Mouse (Mus musculus) neural tube, embryonic 14.5 days (tissue): Measurements from ENCODE around the gene Clcnka. TPM values are rescaled to one million over a fixed set of nuclear protein-coding genes. Genes with fewer than 3 reads are reported as not detected.

Experiments used
- ATAC-seq: fragments of 200-750 bp; cut with Nextera tagmentation; 2 replicates; pipeline ENCODE4 v1.8.0; 2017; ENCODE audit warnings: low read depth, mild to moderate bottlenecking, moderate TSS enrichment, moderate library complexity
- H3K27ac ChIP-seq: fragments of 300-500 bp; sonication (generic); 2 replicates; pipeline ENCODE4 v1.5.1; 2014; ENCODE audit warnings: low read depth, mild to moderate bottlenecking, control low read depth, low read length, moderate library complexity, mixed read lengths
- H3K27me3 ChIP-seq: fragments of 300-500 bp; sonication (generic); 2 replicates; pipeline ENCODE4 v1.6.1; 2014; ENCODE audit warnings: low read length; ENCODE audit not compliant: control insufficient read depth, insufficient read depth
- H3K36me3 ChIP-seq: fragments of 300-500 bp; sonication (generic); 2 replicates; pipeline ENCODE4 v1.6.1; 2014; ENCODE audit warnings: low read length, mixed read lengths; ENCODE audit not compliant: control insufficient read depth, insufficient read depth
- H3K4me1 ChIP-seq: fragments of 300-500 bp; sonication (generic); 2 replicates; pipeline ENCODE4 v1.6.1; 2014; ENCODE audit warnings: low read length; ENCODE audit not compliant: control insufficient read depth, insufficient read depth
- H3K4me2 ChIP-seq: fragments of 300-500 bp; sonication (generic); 2 replicates; pipeline ENCODE4 v1.6.1; 2014; ENCODE audit warnings: mild to moderate bottlenecking, low read depth, low read length, control low read depth
- H3K4me3 ChIP-seq: fragments of 300-500 bp; sonication (generic); 2 replicates; pipeline ENCODE4 v1.5.1; 2014; ENCODE audit warnings: low read depth, low read length, control low read depth, mixed read lengths
- H3K9ac ChIP-seq: fragments of 300-500 bp; sonication (generic); replicated peaks from 2 replicates; pipeline ENCODE4 v1.6.1; 2014; ENCODE audit warnings: low read depth, mild to moderate bottlenecking, control low read depth, low read length, mixed read lengths
- H3K9me3 ChIP-seq: fragments of 300-500 bp; sonication (generic); 2 replicates; pipeline ENCODE4 v1.6.1; 2016; ENCODE audit warnings: low read length; ENCODE audit not compliant: control insufficient read depth
- WGBS: fragments of 180-500 bp; shearing (Covaris S2); extraction: QIAGEN DNeasy Blood & Tissue Kit; methylation state at CpG from one replicate; pipeline ENCODE4 v1.1.7; 2014; 5-methylcytosine and 5-hydroxymethylcytosine counted together
- polyA plus RNA-seq: library from polyadenylated mRNA; unstranded; fragments of >200 nt; fragmentation: Nextera tagmentation; extraction: Ambion mirVana; gene quantifications from 2 replicates; pipeline ENCODE4 v1.2.1, GENCODE M21; 2014

Gene Clcnka
- polyA plus RNA-seq, 1 experiment from 2014 or later, result 0.33 TPM

DNA sequence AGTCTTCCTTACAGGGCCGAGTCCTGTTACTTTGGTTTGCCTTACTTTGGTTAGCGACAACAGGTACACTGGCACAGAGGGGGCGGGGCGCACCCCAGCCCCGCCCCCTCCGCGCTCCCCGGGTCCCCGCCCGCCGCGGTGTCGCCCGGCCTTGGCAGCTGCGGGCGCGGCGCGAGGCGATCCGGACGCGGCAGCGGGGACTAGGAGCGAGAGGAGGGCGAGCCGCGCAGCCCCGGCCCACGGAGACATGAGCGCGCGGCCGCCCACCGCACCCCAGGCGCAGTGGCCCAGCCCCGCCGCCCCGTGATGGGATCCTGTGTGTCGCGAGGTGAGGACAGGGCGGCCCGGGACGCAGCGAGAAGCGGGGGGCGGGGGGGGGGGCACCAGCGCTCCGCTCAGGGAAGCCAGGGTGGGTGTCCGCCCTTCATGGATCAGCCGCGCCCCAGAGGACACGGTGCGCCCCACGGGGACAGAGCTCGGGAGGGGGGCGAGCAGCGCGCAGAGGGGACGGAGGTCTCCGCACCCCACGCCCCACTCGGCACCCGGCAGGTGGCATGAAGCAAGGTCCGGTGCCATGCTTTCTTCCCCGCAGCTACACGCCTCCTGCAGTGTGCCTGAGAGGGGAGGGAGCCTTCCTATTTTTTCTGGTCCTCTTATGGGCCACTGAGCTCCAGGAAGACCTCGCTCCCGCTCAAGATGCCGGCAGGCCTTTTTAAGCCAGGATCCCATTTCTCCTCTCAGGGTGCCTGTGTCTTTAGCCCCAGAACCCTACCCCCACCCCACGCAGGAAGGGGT is 30.3 kb downstream of the Clcnka start, which contains the start of gene Fam131c:
Fam131c (plus strand) TSS at position 224 of the 795 bp plus-strand sequence.
- under 1% methylated on average over 59 of the region's 71 CpGs for WGBS
- peak; percentile 50 for ATAC-seq
- H3K4me1 ChIP-seq, result no peaks in the 10 kb centered on the region
- no peaks in the 10 kb centered on the region for H3K9me3 ChIP-seq
- H3K36me3 ChIP-seq, result no peaks in the 10 kb centered on the region
- H3K9ac ChIP-seq, result peak within 1 kb of the TSS; percentile 73
- H3K4me2 ChIP-seq, result peak within 1 kb of the TSS; percentile 91
- peak within 1 kb of the TSS; percentile 56 for H3K4me3 ChIP-seq
- no peak within 1 kb of the TSS for H3K27ac ChIP-seq
- peaks cover 2% of the 10 kb centered on the region; the same call in 1 of the 2 replicates for H3K27me3 ChIP-seq

DNA sequence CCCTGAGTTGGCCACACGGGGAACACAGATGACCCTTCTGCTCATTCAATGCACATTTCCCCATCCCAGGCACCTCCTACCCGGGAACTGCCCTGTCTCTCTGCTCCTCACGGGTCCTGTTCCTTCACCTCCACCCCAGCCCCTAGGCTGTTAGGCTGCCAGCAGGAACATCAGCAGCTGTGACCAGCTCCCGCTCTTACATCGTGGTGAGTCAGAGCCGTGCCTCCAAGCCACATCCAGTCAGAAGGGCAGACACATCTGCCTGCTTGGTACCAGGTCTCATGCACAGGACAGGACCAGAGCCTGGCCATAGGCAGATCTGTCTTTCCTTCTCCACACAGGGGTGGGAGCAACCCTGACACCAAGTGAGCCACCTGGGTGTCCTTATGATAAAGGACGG is 32.6 kb downstream of the Clcnka start:
- H3K4me3 ChIP-seq, result no peak overlapping the region
- H3K27me3 ChIP-seq, result peaks cover 2% of the 10 kb centered on the region; the same call in 1 of the 2 replicates
- no peaks in the 10 kb centered on the region for H3K4me1 ChIP-seq
- no peaks in the 10 kb centered on the region for H3K9me3 ChIP-seq
- H3K4me2 ChIP-seq, result no peak overlapping the region
- 53% methylated on average over 7 of the region's 7 CpGs for WGBS
- no peak for ATAC-seq
- no peak overlapping the region for H3K9ac ChIP-seq
- H3K27ac ChIP-seq, result no peak overlapping the region
- no peaks in the 10 kb centered on the region for H3K36me3 ChIP-seq

DNA sequence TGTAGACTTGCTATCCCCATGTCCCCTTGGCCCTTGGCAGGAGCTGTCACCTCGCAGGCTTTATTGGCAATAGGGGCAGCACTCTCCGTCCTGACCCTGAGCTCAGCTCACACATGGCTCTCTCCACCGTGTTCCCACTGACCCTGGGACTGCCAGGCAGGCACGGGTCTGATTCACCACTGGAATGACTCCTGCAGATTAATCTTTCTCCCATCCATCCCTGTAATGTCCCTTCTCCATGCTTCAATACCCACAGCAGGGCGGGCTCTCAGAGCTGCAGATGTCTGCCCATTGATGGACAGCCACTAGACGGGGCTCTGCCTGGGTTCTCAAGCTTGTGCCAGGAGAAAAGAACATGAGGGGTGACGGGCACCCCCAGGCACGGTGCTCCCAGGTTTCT is 33.4 kb downstream of the Clcnka start:
- H3K4me1 ChIP-seq, result no peaks in the 10 kb centered on the region
- no peak for ATAC-seq
- WGBS, result 56% methylated on average over 8 of the region's 8 CpGs
- no peaks in the 10 kb centered on the region for H3K36me3 ChIP-seq
- no peaks in the 10 kb centered on the region for H3K9me3 ChIP-seq
- H3K27me3 ChIP-seq, result peaks cover 2% of the 10 kb centered on the region; the same call in 1 of the 2 replicates
- H3K4me3 ChIP-seq, result no peak overlapping the region
- H3K27ac ChIP-seq, result no peak overlapping the region
- no peak overlapping the region for H3K9ac ChIP-seq
- H3K4me2 ChIP-seq, result no peak overlapping the region

DNA sequence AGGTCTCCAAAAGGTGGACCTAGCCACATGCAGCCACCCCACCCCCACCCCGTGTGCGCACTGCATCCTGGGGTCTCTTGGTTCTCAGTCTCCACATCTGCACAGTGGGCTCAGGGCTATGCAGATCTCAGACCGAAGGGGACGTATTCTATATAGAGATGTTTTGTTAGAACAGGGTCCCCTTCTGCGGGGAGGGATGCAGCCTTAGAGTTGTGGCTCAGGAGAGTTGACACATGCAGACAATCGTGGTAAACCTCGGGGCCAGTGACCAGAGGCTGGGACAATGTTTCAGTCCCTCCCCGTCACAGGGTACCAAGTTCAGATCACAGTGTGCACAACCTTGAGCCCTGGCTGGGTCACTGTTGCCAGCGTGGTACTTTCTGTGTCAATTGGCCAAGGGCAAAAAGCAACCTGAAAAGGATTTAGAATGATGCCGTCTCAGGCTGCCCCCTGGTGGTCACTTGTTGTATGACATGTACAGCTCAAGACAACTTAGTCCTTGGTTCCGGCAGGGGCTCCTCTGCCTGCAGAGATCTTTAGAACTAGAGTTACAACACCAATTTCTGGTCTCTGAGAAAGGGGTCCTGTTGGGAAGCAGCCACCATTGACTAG is 35.5 kb downstream of the Clcnka start:
- no peaks in the 10 kb centered on the region for H3K4me1 ChIP-seq
- H3K9ac ChIP-seq, result 0 out of 2 replicates have a peak overlapping the region, but pooled peaks have one; percentile 16
- WGBS, result 32% methylated on average over 11 of the region's 11 CpGs
- H3K36me3 ChIP-seq, result no peaks in the 10 kb centered on the region
- no peak overlapping the region for H3K4me3 ChIP-seq
- no peaks in the 10 kb centered on the region for H3K9me3 ChIP-seq
- H3K27ac ChIP-seq, result no peak overlapping the region
- H3K4me2 ChIP-seq, result no peak overlapping the region
- ATAC-seq, result peak; percentile 23; the same call in 1 of the 2 replicates
- H3K27me3 ChIP-seq, result peaks cover 2% of the 10 kb centered on the region; the same call in 1 of the 2 replicates

DNA sequence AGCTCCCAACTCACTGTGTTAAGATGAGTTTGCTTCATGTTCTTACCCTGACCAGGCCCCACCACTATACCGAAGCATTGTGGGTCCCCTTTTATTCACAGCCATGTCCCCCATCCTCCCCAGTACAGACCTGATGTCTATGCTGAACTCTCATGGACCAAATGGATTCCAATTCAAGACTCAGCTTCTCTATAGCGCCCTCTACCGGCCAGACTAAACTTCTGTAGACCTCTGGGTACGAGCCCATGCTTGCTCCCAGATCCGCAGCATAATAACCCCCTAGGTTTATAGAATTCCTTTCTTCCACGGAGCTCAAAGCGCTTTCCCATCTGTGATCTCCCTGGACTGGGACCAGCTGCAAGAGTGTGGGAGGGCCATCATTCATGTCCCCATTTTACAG is 37.7 kb downstream of the Clcnka start:
- H3K9me3 ChIP-seq, result no peaks in the 10 kb centered on the region
- no peak overlapping the region for H3K9ac ChIP-seq
- 36% methylated on average over 7 of the region's 7 CpGs for WGBS
- no peaks in the 10 kb centered on the region for H3K4me1 ChIP-seq
- H3K27me3 ChIP-seq, result no peaks in the 10 kb centered on the region
- H3K27ac ChIP-seq, result no peak overlapping the region
- no peak overlapping the region for H3K4me2 ChIP-seq
- no peak for ATAC-seq
- no peak overlapping the region for H3K4me3 ChIP-seq
- H3K36me3 ChIP-seq, result no peaks in the 10 kb centered on the region

DNA sequence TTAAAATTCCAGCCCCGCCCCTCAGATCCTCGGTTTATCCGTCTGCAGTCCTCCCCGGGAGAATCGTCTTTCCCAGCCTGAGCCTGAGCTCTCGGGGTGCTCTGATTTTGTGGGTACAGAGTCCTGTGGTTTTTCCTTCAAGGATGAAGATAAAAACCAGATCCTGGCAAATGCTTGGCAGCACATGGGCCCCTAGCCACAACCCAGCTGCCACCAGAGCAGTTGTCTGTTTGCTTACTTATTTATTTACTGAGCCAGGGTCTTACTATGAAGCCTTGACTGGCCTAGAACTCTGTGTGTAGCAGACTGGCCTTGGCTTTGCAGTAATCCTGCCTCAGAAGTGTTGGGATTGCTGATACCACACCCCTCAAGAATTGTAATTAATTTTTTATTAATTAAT is 39.3 kb downstream of the Clcnka start:
- 90% methylated on average over 6 of the region's 6 CpGs for WGBS
- Histone ChIP-seq H3K4me3 (no peak overlapping the region), H3K9ac (no peak overlapping the region)

DNA sequence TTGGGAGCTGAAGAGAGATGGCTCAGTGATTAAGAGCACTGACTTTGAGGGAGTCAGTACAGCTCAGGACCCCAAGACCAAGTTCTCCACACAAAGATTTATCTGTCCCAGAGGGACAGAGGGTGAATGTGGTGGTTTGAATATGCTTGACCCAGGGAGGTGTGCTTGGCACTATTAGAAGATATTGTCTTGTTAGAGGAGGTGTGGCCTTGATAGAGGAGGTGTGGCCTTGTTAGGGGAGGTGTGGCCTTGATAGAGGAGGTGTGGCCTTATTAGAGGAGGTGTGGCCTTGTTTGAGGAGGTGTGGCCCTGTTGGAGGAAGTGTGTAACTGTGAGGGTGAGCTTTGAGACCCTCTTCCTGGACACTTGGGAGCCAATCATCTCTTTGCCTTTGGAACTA is 40.7 kb downstream of the Clcnka start:
- Histone ChIP-seq H3K4me3 (no peak overlapping the region), H3K9me3 (no peaks in the 10 kb centered on the region), H3K9ac (no peak overlapping the region), H3K4me2 (no peak overlapping the region), H3K36me3 (no peaks in the 10 kb centered on the region), H3K27me3 (no peaks in the 10 kb centered on the region), H3K27ac (no peak overlapping the region), H3K4me1 (no peaks in the 10 kb centered on the region)
- ATAC-seq, result no peak

More for the DNA sequence above, 39.3 kb downstream of the Clcnka start:
- H3K4me2 ChIP-seq, result no peak overlapping the region
- H3K36me3 ChIP-seq, result no peaks in the 10 kb centered on the region
- ATAC-seq, result no peak
- no peaks in the 10 kb centered on the region for H3K9me3 ChIP-seq
- H3K27me3 ChIP-seq, result no peaks in the 10 kb centered on the region
- H3K27ac ChIP-seq, result no peak overlapping the region
- H3K4me1 ChIP-seq, result no peaks in the 10 kb centered on the region

DNA sequence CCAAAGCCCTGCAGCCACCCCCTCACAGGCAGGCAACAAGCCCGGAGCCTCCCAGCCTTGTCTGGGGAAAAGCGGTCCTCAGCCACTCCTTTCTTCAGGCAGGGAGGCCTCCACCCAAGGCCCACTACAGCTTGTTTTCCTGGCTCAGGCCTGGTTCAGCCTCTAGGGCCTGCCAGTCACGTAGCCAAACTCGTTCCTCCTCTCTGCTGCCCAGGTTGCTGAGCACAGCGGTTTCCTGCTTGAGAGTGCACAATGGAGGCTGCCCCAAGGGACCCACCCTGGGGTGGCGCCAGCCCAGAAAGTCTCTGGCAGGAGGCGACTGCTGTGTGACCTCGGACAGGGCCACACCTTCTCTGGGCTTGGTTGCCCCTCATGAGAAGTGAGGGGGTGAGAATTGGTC is 44.7 kb downstream of the Clcnka start:
- WGBS, result 72% methylated on average over 8 of the region's 8 CpGs

DNA sequence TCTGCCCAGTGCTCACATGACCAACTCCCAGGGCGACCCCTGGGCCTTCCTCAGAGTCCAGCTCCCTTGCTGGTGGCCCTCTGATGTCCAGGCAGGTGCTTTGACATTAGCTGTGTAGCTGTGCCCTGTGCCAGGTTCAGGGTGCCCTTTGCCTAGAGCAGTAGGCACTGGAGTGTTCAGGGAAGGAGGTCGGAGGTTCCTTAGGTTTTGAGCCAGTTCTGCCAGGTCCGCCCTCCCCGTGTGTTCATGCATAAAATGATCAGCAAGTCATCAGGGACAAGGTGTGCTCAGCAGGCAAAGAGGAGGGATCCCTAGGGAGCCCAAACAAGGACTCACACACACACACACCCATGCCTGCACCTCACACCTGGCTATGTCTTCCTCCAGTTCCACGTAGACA is 45.5 kb downstream of the Clcnka start:
- H3K9me3 ChIP-seq, result no peaks in the 10 kb centered on the region
- no peaks in the 10 kb centered on the region for H3K27me3 ChIP-seq
- no peaks in the 10 kb centered on the region for H3K4me1 ChIP-seq
- no peak overlapping the region for H3K4me3 ChIP-seq
- no peak for ATAC-seq
- no peak overlapping the region for H3K9ac ChIP-seq
- H3K36me3 ChIP-seq, result no peaks in the 10 kb centered on the region
- H3K27ac ChIP-seq, result no peak overlapping the region
- no peak overlapping the region for H3K4me2 ChIP-seq
- WGBS, result 76% methylated on average over 5 of the region's 5 CpGs

More for the DNA sequence above, 44.7 kb downstream of the Clcnka start:
- ATAC-seq, result no peak
- no peaks in the 10 kb centered on the region for H3K4me1 ChIP-seq
- H3K27ac ChIP-seq, result no peak overlapping the region
- no peaks in the 10 kb centered on the region for H3K27me3 ChIP-seq
- no peak overlapping the region for H3K4me2 ChIP-seq
- H3K4me3 ChIP-seq, result no peak overlapping the region
- no peaks in the 10 kb centered on the region for H3K9me3 ChIP-seq
- no peak overlapping the region for H3K9ac ChIP-seq
- H3K36me3 ChIP-seq, result no peaks in the 10 kb centered on the region
